Comparison of ENCODE assay signal across 9 mouse cellular contexts in the genomic region with DNA sequence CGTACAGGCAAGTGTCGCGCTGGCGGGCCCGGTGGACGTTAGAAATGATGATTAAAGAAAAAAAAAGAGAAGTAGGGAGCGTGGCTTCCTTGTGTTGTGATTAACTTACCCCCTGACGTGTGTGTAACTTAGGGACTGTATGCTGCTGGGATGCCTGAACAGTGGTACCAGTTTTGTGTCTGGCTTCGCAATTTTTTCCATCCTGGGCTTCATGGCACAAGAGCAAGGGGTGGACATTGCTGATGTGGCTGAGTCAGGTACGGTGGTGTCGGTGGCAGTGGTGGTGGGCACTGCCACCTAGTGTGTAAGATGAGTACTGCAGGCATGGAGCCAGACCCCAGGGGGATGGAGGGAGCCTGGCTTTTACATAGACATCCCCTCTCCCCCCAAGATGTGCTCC. TPM values are rescaled to one million over a fixed set of nuclear protein-coding genes. Genes with fewer than 3 reads are reported as not detected.
DNase-seq lines count a peak whose midpoint lies in the region; TF ChIP-seq lines count a peak whose summit lies in the region.
"Had no signal": no experiment of that assay in that cellular context is flagged by ENCODE, and none has a peak within 500 bp of the region (broad histone marks: within the 10 kb centered on the region; RNA-seq: fewer than 3 reads in every experiment).

No protein-coding gene starts in this region.

- TF ChIP-seq CTCF in spleen, adult 2 months (IDR thresholded peaks at IDR 0.05; ENCODE audit: extremely low read depth, insufficient read depth, insufficient read length, insufficient replicate concordance), result peak; percentile 96; the same call in 1 of the 2 replicates

- intact Hi-C loops in heart, postnatal 14 days (cut with DNase I), result loop anchor here (1.0 to 5.0 kb wide), 3 partner anchors 34 to 214 kb away; no protein-coding TSS in a partner anchor

- no peaks in the 10 kb centered on the region for H3K9me3 ChIP-seq in heart, embryonic 10.5 days
- H3K9me3 ChIP-seq in midbrain, embryonic 10.5 days (replicated peaks), result no peaks in the 10 kb centered on the region
- H3K9me3 ChIP-seq: lung, embryonic 15.5 days had no signal

- peak; percentile 97 for DNase-seq in heart, adult 11 months
- DNase-seq in heart, embryonic 10.5 days (ENCODE audit: low spot score), result no peak
- peak; percentile 58 for DNase-seq in adipocyte (ENCODE audit: low spot score)
- peak; percentile 70 for DNase-seq in embryo, embryonic 9.5 days (ENCODE audit: extremely low spot score)
- peak; percentile 73 to 77 for DNase-seq in heart, postnatal 14 days
- DNase-seq in layer of hippocampus, postnatal 25 days (ENCODE audit: extremely low spot score in 1 of 2, low spot score in 1 of 2), result peak; percentile 59 to 70
- DNase-seq in midbrain, embryonic 10.5 days (ENCODE audit: low spot score), result peak; percentile 70
- DNase-seq in spleen, adult 2 months (ENCODE audit: low read depth in 1 of 2, low spot score in 2 of 2), result peak in 1 of 2 experiments; percentile 50

- TF ChIP-seq POLR2A in spleen, adult 2 months (IDR thresholded peaks at IDR 0.05; ENCODE audit: low read depth, low read length), result no peak

- WGBS in heart, embryonic 10.5 days, result 68% methylated on average over 11 of the region's 11 CpGs
- 75% methylated on average over 11 of the region's 11 CpGs for whole genome bisulfite sequencing in midbrain, embryonic 10.5 days
- 40% methylated on average over 11 of the region's 11 CpGs for WGBS in spleen, adult 2 months

- no peak overlapping the region for H3K4me3 ChIP-seq in heart, embryonic 10.5 days
- no peak overlapping the region for H3K4me3 ChIP-seq in midbrain, embryonic 10.5 days
- H3K4me3 ChIP-seq in spleen, adult 2 months (ENCODE audit: extremely low read depth, insufficient read depth, insufficient read length), result no peak overlapping the region
- H3K4me3 ChIP-seq: lung, embryonic 15.5 days had no signal

- no peaks in the 10 kb centered on the region for H3K27me3 ChIP-seq in heart, embryonic 10.5 days (ENCODE audit: insufficient read depth, poor library complexity, severe bottlenecking)
- no peaks in the 10 kb centered on the region for H3K27me3 ChIP-seq in midbrain, embryonic 10.5 days (ENCODE audit: low read depth, poor library complexity, severe bottlenecking)
- no peaks in the 10 kb centered on the region for H3K27me3 ChIP-seq in spleen, adult 2 months (ENCODE audit: control insufficient read depth, insufficient read depth, low read length)
- H3K27me3 ChIP-seq: lung, embryonic 15.5 days had no signal

- peaks cover 85% of the 10 kb centered on the region for H3K36me3 ChIP-seq in heart, embryonic 10.5 days
- peaks cover 86% of the 10 kb centered on the region for H3K36me3 ChIP-seq in midbrain, embryonic 10.5 days
- H3K36me3 ChIP-seq in spleen, adult 2 months (ENCODE audit: control insufficient read depth, insufficient read depth, low read length), result peaks cover 35% of the 10 kb centered on the region

- peaks cover 10% of the 10 kb centered on the region; the same call in 1 of the 2 replicates for H3K4me1 ChIP-seq in heart, embryonic 10.5 days
- peaks cover 29% of the 10 kb centered on the region for H3K4me1 ChIP-seq in midbrain, embryonic 10.5 days
- peaks cover 3% of the 10 kb centered on the region; the same call in 1 of the 2 replicates for H3K4me1 ChIP-seq in spleen, adult 2 months (ENCODE audit: control insufficient read depth, insufficient read depth, insufficient read length)

- no peak overlapping the region for H3K27ac ChIP-seq in heart, embryonic 10.5 days
- H3K27ac ChIP-seq in midbrain, embryonic 10.5 days (replicated peaks), result no peak overlapping the region
- H3K27ac ChIP-seq in spleen, adult 2 months (ENCODE audit: insufficient read depth, low read length), result no peak overlapping the region
- H3K27ac ChIP-seq: lung, embryonic 15.5 days had no signal

RNA-seq across cellular contexts. Expression of a gene that starts 57.2 kb away (rescaled TPM):
- polyA plus RNA-seq in heart, embryonic 10.5 days (2016; fragmentation: Nextera tagmentation; extraction: Ambion mirVana), result 56.6 and 69.3 TPM in 2 replicates
- 100 to 1,000 TPM; 117 to 145 TPM for total RNA-seq in heart, postnatal 14 days (2021)
- 100 to 1,000 TPM; 104 to 168 TPM for total RNA-seq in layer of hippocampus, postnatal 25 days (2021)
- 49.5 and 63.7 TPM in 2 replicates for polyA plus RNA-seq in midbrain, embryonic 10.5 days (2016; fragmentation: Nextera tagmentation; extraction: Ambion mirVana)
- 76.1 and 93.6 TPM in 2 replicates for polyA plus RNA-seq in spleen, adult 2 months (2012; rRNA removed)
